Mouse (Mus musculus) lung, adult 2 months (tissue): ENCODE results near the gene Mbnl1.

Experiments
- CTCF ChIP-seq: fragments of 200-500 bp; IDR thresholded peaks from 2 replicates; pipeline ENCODE4 v1.5.1; 2011; ENCODE audit warnings: mild to moderate bottlenecking, low read length, control low read depth; ENCODE audit not compliant: insufficient read depth
- POLR2A ChIP-seq: fragments of 200-500 bp; IDR thresholded peaks from 2 replicates; pipeline ENCODE4 v1.6.1; 2011; ENCODE audit warnings: low read depth, mild to moderate bottlenecking, control low read depth, low read length, borderline replicate concordance; ENCODE audit errors: extremely low read depth

GRCm38 (mm10) chr3:60499718-60500450 lies 27.3 kb downstream of the Mbnl1 start:
- no peak for TF ChIP-seq POLR2A
- TF ChIP-seq CTCF, result no peak
